Mouse (Mus musculus) embryonic fibroblast, embryonic 13.5 days (primary cell): ENCODE data around the gene Ms4a14.
"Not testable (repeated sequence)": the region's sequence is repeated elsewhere in the genome, so short reads cannot be mapped to it uniquely, and the experiment has no call there.

Experiments
- CTCF ChIP-seq: IDR thresholded peaks from 2 replicates; pipeline ENCODE4 v1.5.1; 2011; ENCODE audit warnings: mild to moderate bottlenecking, control low read depth, low read length, moderate library complexity, borderline replicate concordance; ENCODE audit not compliant: insufficient read depth
- POLR2A ChIP-seq: IDR thresholded peaks from 2 replicates; pipeline ENCODE4 v1.6.1; 2011; ENCODE audit warnings: low read depth, mild to moderate bottlenecking, control low read depth, low read length, moderate library complexity

DNA sequence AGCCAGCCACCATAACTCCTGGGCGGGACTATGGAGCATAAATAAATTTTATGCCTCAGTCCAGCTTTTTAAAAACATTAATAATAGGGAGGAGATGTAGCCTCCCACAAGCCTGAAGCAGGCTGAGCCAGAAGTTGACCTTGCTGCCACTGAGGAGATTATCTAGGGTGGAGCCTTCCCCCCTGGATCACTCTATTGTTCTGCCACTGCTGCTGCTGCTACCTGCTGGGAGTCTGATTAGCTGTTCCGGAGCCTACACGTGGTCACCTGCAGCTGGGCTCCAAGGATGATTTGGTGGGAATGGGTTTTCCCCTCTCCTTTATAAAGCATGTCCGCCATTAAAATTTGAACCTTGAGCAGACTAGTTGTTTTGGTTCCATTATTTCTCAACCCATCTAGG is 14.7 kb downstream of the Ms4a14 start:
- not testable (repeated sequence) for TF ChIP-seq CTCF, POLR2A
